Mouse (Mus musculus) 416B (cell line): ENCODE data around the gene Rere.

ENCODE experiments used
- DNase-seq: peaks from one replicate; pipeline ENCODE4 v3.0.0; 2011; ENCODE audit warnings: low read depth

The Rere gene

GRCm38 (mm10) chr4:150659926-150660610 lies 378.6 kb downstream of the Rere start:
- peak; percentile 32 for DNase-seq

- no peak for DNase-seq
Observed at GRCm38 (mm10) chr4:150661886-150662285, 380.4 kb downstream of the Rere start.

- DNase-seq, result peak; percentile 61
Observed at GRCm38 (mm10) chr4:150663192-150663591, 381.7 kb downstream of the Rere start.

- DNase-seq, result peak; percentile 58
Observed at GRCm38 (mm10) chr4:150664726-150665125, 383.3 kb downstream of the Rere start.

- DNase-seq, result no peak
Observed at GRCm38 (mm10) chr4:150665806-150666205, 384.4 kb downstream of the Rere start.
